28 mouse cellular contexts compared by ENCODE assay signal in genomic region chr11:92772916-92773569, GRCm38 (mm10).
DNase-seq lines count a peak whose midpoint lies in the region; ATAC-seq and TF ChIP-seq lines count a peak whose summit lies in the region.
"Had no signal": no experiment of that assay in that cellular context is flagged by ENCODE, and none has a peak within 500 bp of the region (broad histone marks: within the 10 kb centered on the region; RNA-seq: fewer than 3 reads in every experiment).

No protein-coding gene starts in this region.

- no peak overlapping the region for H3K4me2 ChIP-seq in forebrain, postnatal 0 days (ENCODE audit: low read depth)
- no peak overlapping the region for H3K4me2 ChIP-seq in forebrain, embryonic 12.5 days
- H3K4me2 ChIP-seq in lung, embryonic 15.5 days: peak overlapping the region; percentile 8; the same call in 1 of the 2 replicates
- no peak overlapping the region for H3K4me2 ChIP-seq in midbrain, embryonic 15.5 days
- H3K4me2 ChIP-seq: embryonic facial prominence, embryonic 13.5 days; forebrain, embryonic 15.5 days; heart, embryonic 11.5 days; liver, embryonic 13.5 days; neural tube, embryonic 12.5 days; stomach, embryonic 15.5 days had no signal

- TF ChIP-seq POLR2A in brain, embryonic 14.5 days (IDR thresholded peaks at IDR 0.05; ENCODE audit: borderline replicate concordance, extremely low read depth, insufficient read depth, insufficient read length, poor library complexity, severe bottlenecking): no peak

- ATAC-seq in forebrain, postnatal 0 days: no peak
- no peak for ATAC-seq in forebrain, embryonic 12.5 days (ENCODE audit: low FRiP score)
- no peak for ATAC-seq in lung, embryonic 15.5 days (ENCODE audit: borderline replicate concordance, extremely low read depth, low FRiP score, low TSS enrichment)
- ATAC-seq in midbrain, embryonic 15.5 days (replicated peaks): no peak
- no peak for ATAC-seq in erythroblast, adult 5-6 weeks (replicated peaks; ENCODE audit: low FRiP score, poor library complexity, severe bottlenecking)
- ATAC-seq: CD4-positive, CD25-positive, alpha-beta regulatory T cell, adult 4 months; forebrain, embryonic 15.5 days; intestine, postnatal 0 days had no signal

- no peaks in the 10 kb centered on the region for H3K36me3 ChIP-seq in forebrain, postnatal 0 days (ENCODE audit: insufficient read depth)
- no peaks in the 10 kb centered on the region for H3K36me3 ChIP-seq in forebrain, embryonic 12.5 days (replicated peaks)
- H3K36me3 ChIP-seq in lung, embryonic 15.5 days: no peaks in the 10 kb centered on the region
- H3K36me3 ChIP-seq in midbrain, embryonic 15.5 days (replicated peaks): no peaks in the 10 kb centered on the region
- H3K36me3 ChIP-seq: embryonic facial prominence, embryonic 13.5 days; forebrain, embryonic 15.5 days; liver, embryonic 13.5 days; neural tube, embryonic 12.5 days; stomach, embryonic 15.5 days had no signal

- 63% methylated on average over 9 of the region's 9 CpGs for WGBS in forebrain, postnatal 0 days
- WGBS in forebrain, embryonic 12.5 days: 71% methylated on average over 9 of the region's 9 CpGs
- 50% methylated on average over 9 of the region's 9 CpGs for WGBS in lung, embryonic 15.5 days
- WGBS in midbrain, embryonic 15.5 days: 54% methylated on average over 9 of the region's 9 CpGs

- no peak overlapping the region for H3K27ac ChIP-seq in forebrain, postnatal 0 days (ENCODE audit: low read depth, low read length)
- H3K27ac ChIP-seq in forebrain, embryonic 12.5 days: no peak overlapping the region
- H3K27ac ChIP-seq in lung, embryonic 15.5 days: peak overlapping the region; percentile 21; the same call in 1 of the 2 replicates
- H3K27ac ChIP-seq in midbrain, embryonic 15.5 days: peak overlapping the region; percentile 62; the same call in 1 of the 2 replicates
- H3K27ac ChIP-seq: embryonic facial prominence, embryonic 13.5 days; forebrain, embryonic 15.5 days; left cerebral cortex, adult 2 months; liver, embryonic 13.5 days; neural tube, embryonic 12.5 days; stomach, embryonic 15.5 days had no signal

- no peaks in the 10 kb centered on the region for H3K9me3 ChIP-seq in forebrain, postnatal 0 days (ENCODE audit: low read length)
- no peaks in the 10 kb centered on the region for H3K9me3 ChIP-seq in forebrain, embryonic 12.5 days
- no peaks in the 10 kb centered on the region for H3K9me3 ChIP-seq in lung, embryonic 15.5 days
- H3K9me3 ChIP-seq in midbrain, embryonic 15.5 days: no peaks in the 10 kb centered on the region
- H3K9me3 ChIP-seq: embryonic facial prominence, embryonic 13.5 days; forebrain, embryonic 15.5 days; liver, embryonic 13.5 days; neural tube, embryonic 12.5 days; stomach, embryonic 15.5 days had no signal

- no peak overlapping the region for H3K4me3 ChIP-seq in forebrain, postnatal 0 days (ENCODE audit: low read depth, low read length)
- H3K4me3 ChIP-seq in forebrain, embryonic 12.5 days (replicated peaks): no peak overlapping the region
- no peak overlapping the region for H3K4me3 ChIP-seq in lung, embryonic 15.5 days
- H3K4me3 ChIP-seq in midbrain, embryonic 15.5 days: no peak overlapping the region
- H3K4me3 ChIP-seq: embryonic facial prominence, embryonic 13.5 days; forebrain, embryonic 15.5 days; left cerebral cortex, adult 2 months; liver, embryonic 13.5 days; megakaryocyte, embryonic 14.5 days; neural tube, embryonic 12.5 days; stomach, embryonic 15.5 days had no signal

- no peak for TF ChIP-seq CTCF in forebrain, postnatal 0 days (IDR thresholded peaks at IDR 0.05; ENCODE audit: low read depth)
- TF ChIP-seq CTCF in brain, embryonic 14.5 days (IDR thresholded peaks at IDR 0.05; ENCODE audit: borderline replicate concordance, extremely low read depth, insufficient read depth, insufficient read length): no peak

- DNase-seq in forebrain, postnatal 0 days: peak; percentile 12
- DNase-seq in lung, postnatal 36 days: no peak
- DNase-seq in brain, embryonic 14.5 days (ENCODE audit: low read depth): peak; percentile 37
- no peak for DNase-seq in layer of hippocampus, adult 18-20 months (ENCODE audit: low spot score in 2 of 2)
- DNase-seq: adrenal gland, postnatal 25 days; cerebellum, adult 11-12 months; cerebellum, postnatal 25 days; gastrocnemius, postnatal 14 days; heart, adult 11 months; kidney, postnatal 4 days; layer of hippocampus, adult 9-11 months; liver, embryonic 13.5 days; lung, postnatal 10 days; thymus, adult 2 months; thymus, postnatal 4 days had no signal

- no peaks in the 10 kb centered on the region for H3K4me1 ChIP-seq in forebrain, postnatal 0 days (ENCODE audit: insufficient read depth)
- no peaks in the 10 kb centered on the region; the same call in 1 of the 2 replicates for H3K4me1 ChIP-seq in forebrain, embryonic 12.5 days
- no peaks in the 10 kb centered on the region for H3K4me1 ChIP-seq in lung, embryonic 15.5 days
- no peaks in the 10 kb centered on the region for H3K4me1 ChIP-seq in midbrain, embryonic 15.5 days
- H3K4me1 ChIP-seq: embryonic facial prominence, embryonic 13.5 days; forebrain, embryonic 15.5 days; liver, embryonic 13.5 days; megakaryocyte, embryonic 14.5 days; neural tube, embryonic 12.5 days; stomach, embryonic 15.5 days had no signal

- no peak overlapping the region for H3K9ac ChIP-seq in forebrain, postnatal 0 days
- H3K9ac ChIP-seq in forebrain, embryonic 12.5 days: no peak overlapping the region
- H3K9ac ChIP-seq in lung, embryonic 15.5 days: no peak overlapping the region
- H3K9ac ChIP-seq in midbrain, embryonic 15.5 days: no peak overlapping the region
- H3K9ac ChIP-seq: embryonic facial prominence, embryonic 13.5 days; forebrain, embryonic 15.5 days; liver, embryonic 13.5 days; neural tube, embryonic 12.5 days; stomach, embryonic 15.5 days had no signal

- H3K27me3 ChIP-seq in forebrain, postnatal 0 days (ENCODE audit: insufficient read depth, low read length): no peaks in the 10 kb centered on the region
- no peaks in the 10 kb centered on the region for H3K27me3 ChIP-seq in forebrain, embryonic 12.5 days
- H3K27me3 ChIP-seq in lung, embryonic 15.5 days: no peaks in the 10 kb centered on the region
- no peaks in the 10 kb centered on the region for H3K27me3 ChIP-seq in midbrain, embryonic 15.5 days (replicated peaks)
- H3K27me3 ChIP-seq: embryonic facial prominence, embryonic 13.5 days; forebrain, embryonic 15.5 days; liver, embryonic 13.5 days; megakaryocyte, embryonic 14.5 days; neural tube, embryonic 12.5 days; stomach, embryonic 15.5 days had no signal

Comparison
In these comparisons a context has a peak if more than half of its experiments do, and no peak if none do; other contexts are left out.
1. DNase-seq: peak in forebrain, postnatal 0 days (single experiment) and brain, embryonic 14.5 days (single experiment); none in lung, postnatal 36 days (single experiment) and layer of hippocampus, adult 18-20 months (0 of 2).
2. H3K27ac ChIP-seq: peak in lung, embryonic 15.5 days (single experiment) and midbrain, embryonic 15.5 days (single experiment); none in forebrain, postnatal 0 days (single experiment) and forebrain, embryonic 12.5 days (single experiment).